In genomic region chr2:34530042-34530441, GRCm38 (mm10) we compare ENCODE assay signal across 9 mouse cellular contexts.
DNase-seq lines count a peak whose midpoint lies in the region; ATAC-seq and TF ChIP-seq lines count a peak whose summit lies in the region.
"Had no signal": no experiment of that assay in that cellular context is flagged by ENCODE, and none has a peak within 500 bp of the region (broad histone marks: within the 10 kb centered on the region; RNA-seq: fewer than 3 reads in every experiment).

No protein-coding gene starts in this region.

- no peak overlapping the region for H3K27ac ChIP-seq in forebrain, embryonic 13.5 days
- H3K27ac ChIP-seq in forebrain, embryonic 16.5 days (ENCODE audit: low read length), result no peak overlapping the region
- no peak overlapping the region for H3K27ac ChIP-seq in lung, embryonic 14.5 days (ENCODE audit: low read depth)
- no peak overlapping the region for H3K27ac ChIP-seq in cortical plate, adult 2 months (ENCODE audit: insufficient read depth, low read length)
- H3K27ac ChIP-seq: neural tube, embryonic 12.5 days had no signal

- DNase-seq in lung, embryonic 14.5 days, result peak; percentile 51
- no peak for DNase-seq in lung, adult 18-20 months
- peak; percentile 25 for DNase-seq in thymus, postnatal 14 days
- no peak for DNase-seq in right cerebral cortex, postnatal 4 days
- no peak for DNase-seq in frontal cortex, postnatal 14 days (ENCODE audit: low spot score in 2 of 2)

- 0 out of 2 replicates have a peak, but pooled peaks have one; percentile 28 for ATAC-seq in forebrain, embryonic 13.5 days
- ATAC-seq in forebrain, embryonic 16.5 days, result no peak
- no peak for ATAC-seq in lung, embryonic 14.5 days (ENCODE audit: insufficient read depth)

- no peak for TF ChIP-seq POLR2A in cortical plate, adult 2 months (IDR thresholded peaks at IDR 0.05; ENCODE audit: extremely low read depth, insufficient read depth, low read length)

- peak; percentile 56 for TF ChIP-seq CTCF in lung, embryonic 14.5 days (IDR thresholded peaks at IDR 0.05; ENCODE audit: low read depth)
- peak; percentile 18; the same call in 1 of the 2 replicates for TF ChIP-seq CTCF in cortical plate, adult 2 months (IDR thresholded peaks at IDR 0.05; ENCODE audit: extremely low read depth, insufficient read depth, low read length)

- H3K9me3 ChIP-seq in forebrain, embryonic 13.5 days (replicated peaks), result no peaks in the 10 kb centered on the region
- no peaks in the 10 kb centered on the region for H3K9me3 ChIP-seq in forebrain, embryonic 16.5 days (ENCODE audit: control insufficient read depth, low read length)
- no peaks in the 10 kb centered on the region for H3K9me3 ChIP-seq in lung, embryonic 14.5 days (ENCODE audit: low read depth, low read length)
- H3K9me3 ChIP-seq: neural tube, embryonic 12.5 days had no signal

- WGBS in forebrain, embryonic 13.5 days, result 20% methylated on average over 3 of the region's 3 CpGs
- WGBS in forebrain, embryonic 16.5 days, result 36% methylated on average over 3 of the region's 3 CpGs
- WGBS in lung, embryonic 14.5 days, result 62% methylated on average over 3 of the region's 3 CpGs

- no peak overlapping the region for H3K9ac ChIP-seq in forebrain, embryonic 13.5 days
- no peak overlapping the region for H3K9ac ChIP-seq in forebrain, embryonic 16.5 days (replicated peaks; ENCODE audit: low read depth, low read length)
- H3K9ac ChIP-seq in lung, embryonic 14.5 days, result no peak overlapping the region
- H3K9ac ChIP-seq: neural tube, embryonic 12.5 days had no signal

- H3K27me3 ChIP-seq in forebrain, embryonic 13.5 days, result 0 out of 2 replicates have a peak, but pooled peaks cover 3% of the 10 kb centered on the region
- no peaks in the 10 kb centered on the region for H3K27me3 ChIP-seq in forebrain, embryonic 16.5 days (replicated peaks; ENCODE audit: control insufficient read depth, insufficient read depth, low read length)
- H3K27me3 ChIP-seq in lung, embryonic 14.5 days (ENCODE audit: insufficient read depth, low read length), result no peaks in the 10 kb centered on the region
- H3K27me3 ChIP-seq: neural tube, embryonic 12.5 days had no signal

- no peak overlapping the region for H3K4me3 ChIP-seq in forebrain, embryonic 13.5 days
- H3K4me3 ChIP-seq in forebrain, embryonic 16.5 days (replicated peaks; ENCODE audit: low read length), result no peak overlapping the region
- no peak overlapping the region for H3K4me3 ChIP-seq in lung, embryonic 14.5 days (ENCODE audit: low read depth, low read length)
- H3K4me3 ChIP-seq in cortical plate, adult 2 months (ENCODE audit: insufficient read depth, low read length), result no peak overlapping the region
- H3K4me3 ChIP-seq: neural tube, embryonic 12.5 days had no signal

- no peak overlapping the region for H3K4me2 ChIP-seq in forebrain, embryonic 13.5 days
- H3K4me2 ChIP-seq in forebrain, embryonic 16.5 days (ENCODE audit: low read length), result no peak overlapping the region
- no peak overlapping the region for H3K4me2 ChIP-seq in lung, embryonic 14.5 days
- H3K4me2 ChIP-seq: neural tube, embryonic 12.5 days had no signal

- H3K4me1 ChIP-seq in forebrain, embryonic 13.5 days, result peaks cover 65% of the 10 kb centered on the region
- H3K4me1 ChIP-seq in forebrain, embryonic 16.5 days (replicated peaks; ENCODE audit: control insufficient read depth, insufficient read depth, low read length), result peaks cover 44% of the 10 kb centered on the region
- H3K4me1 ChIP-seq in lung, embryonic 14.5 days (ENCODE audit: insufficient read depth), result peaks cover 45% of the 10 kb centered on the region
- peaks cover 3% of the 10 kb centered on the region; the same call in 1 of the 2 replicates for H3K4me1 ChIP-seq in cortical plate, adult 2 months (ENCODE audit: control insufficient read depth, insufficient read depth, low read length)

- no peaks in the 10 kb centered on the region for H3K36me3 ChIP-seq in forebrain, embryonic 13.5 days (ENCODE audit: poor library complexity, severe bottlenecking)
- H3K36me3 ChIP-seq in forebrain, embryonic 16.5 days (ENCODE audit: control insufficient read depth, insufficient read depth), result no peaks in the 10 kb centered on the region
- H3K36me3 ChIP-seq in lung, embryonic 14.5 days (ENCODE audit: insufficient read depth), result no peaks in the 10 kb centered on the region
- H3K36me3 ChIP-seq: neural tube, embryonic 12.5 days had no signal

Comparison
In these comparisons a context has a peak if more than half of its experiments do, and no peak if none do; other contexts are left out.
1. DNase-seq: peak in lung, embryonic 14.5 days (single experiment) and thymus, postnatal 14 days (single experiment); none in lung, adult 18-20 months (0 of 2), right cerebral cortex, postnatal 4 days (single experiment) and frontal cortex, postnatal 14 days (0 of 2).